Mouse (Mus musculus): Measurements from ENCODE around the gene Cmtm6. TPM values are rescaled to one million over a fixed set of nuclear protein-coding genes. Genes with fewer than 3 reads are reported as not detected.

Gene Cmtm6
- total RNA-seq, 2 experiments from 2014 or later = 26.3 to 30.5 TPM

- DNase-seq (ENCODE audit: low spot score in 2 of 2) = peak; percentile 94 to 95
Measured at GRCm38 (mm10) chr9:114797329-114798004, 66.6 kb downstream of the Cmtm6 start.

GRCm38 (mm10) chr9:114798845-114799244 lies 67.9 kb downstream of the Cmtm6 start:
- DNase-seq (ENCODE audit: low spot score in 2 of 2) = no peak

Other genes starting within 250 kb of the Cmtm6 start
- not detected for gene Ccr4, start 226.2 kb upstream of the Cmtm6 start, total RNA-seq (2021)
- gene C130032M10Rik, start 215.4 kb upstream of the Cmtm6 start, total RNA-seq (2021) = not detected
- under 1 TPM; 0.18 to 0.27 TPM for gene Trim71, start 166.7 kb upstream of the Cmtm6 start, total RNA-seq (2021)
- gene Cnot10, start 90.9 kb upstream of the Cmtm6 start, total RNA-seq (2021) = 10 to 100 TPM; 46.1 to 52.7 TPM
- 100 to 1,000 TPM; 103 to 111 TPM for gene Dync1li1, start 42.3 kb upstream of the Cmtm6 start, total RNA-seq (2021)
- gene Cmtm7, start 50.7 kb downstream of the Cmtm6 start, total RNA-seq (2021) = 1 to 10 TPM; 5.4 to 6.5 TPM
- 1 to 10 TPM; 1.7 to 2.9 TPM for gene Cmtm8, start 113.0 kb downstream of the Cmtm6 start, total RNA-seq (2021)
- 10 to 100 TPM; 84.6 to 89.3 TPM for gene Gpd1l, start 202.9 kb downstream of the Cmtm6 start, total RNA-seq (2021)
- 10 to 100 TPM; 29.3 to 31.8 TPM for gene Osbpl10, start 247.5 kb downstream of the Cmtm6 start, total RNA-seq (2021)

Data from layer of hippocampus, postnatal 10 days (tissue).